Mouse (Mus musculus): ENCODE measurements around the gene Lnx2.

Lnx2 gene

DNA sequence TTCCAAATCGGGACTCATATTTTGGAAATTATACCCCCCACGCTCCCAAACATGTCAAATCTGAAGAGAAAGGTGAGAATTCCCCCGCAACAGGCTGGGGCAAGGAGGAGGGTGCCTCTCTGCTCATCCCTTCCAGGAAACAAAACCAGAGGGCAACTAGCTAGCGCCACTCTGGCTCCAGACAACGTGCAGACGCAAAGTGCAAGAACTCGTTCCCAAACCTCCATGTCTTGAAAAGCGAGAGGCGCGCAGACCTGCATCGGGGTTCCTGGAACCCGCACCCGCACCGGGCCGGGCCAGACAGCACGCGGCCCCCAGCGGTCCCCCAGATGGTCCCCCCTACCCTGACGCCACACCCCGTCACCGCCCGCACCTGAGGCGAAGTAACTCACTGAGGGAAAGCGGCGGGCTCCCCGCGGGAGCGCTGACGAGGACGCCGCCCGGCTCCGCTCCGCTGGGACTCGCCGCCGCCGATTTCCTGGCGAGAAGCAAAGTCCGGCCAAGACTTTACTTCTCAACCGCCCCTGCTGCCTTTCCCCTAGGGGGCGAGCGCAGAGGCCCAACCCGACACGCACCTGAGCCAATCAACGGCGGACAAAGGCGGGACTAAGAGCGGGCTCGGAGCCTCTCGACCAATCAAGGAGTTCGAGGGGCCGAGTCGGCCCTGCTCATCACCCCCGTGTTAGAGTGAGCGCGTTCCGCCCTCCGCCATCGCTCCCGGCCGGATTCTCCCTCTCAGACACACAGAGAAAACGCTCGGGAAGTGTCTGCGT lies at the start of gene Lnx2:
Gene Lnx2 (minus strand): TSS at position 561 of the 773 bp plus-strand sequence.
- DNase-seq (ENCODE audit: low read depth, low spot score): peak; percentile 94

DNA sequence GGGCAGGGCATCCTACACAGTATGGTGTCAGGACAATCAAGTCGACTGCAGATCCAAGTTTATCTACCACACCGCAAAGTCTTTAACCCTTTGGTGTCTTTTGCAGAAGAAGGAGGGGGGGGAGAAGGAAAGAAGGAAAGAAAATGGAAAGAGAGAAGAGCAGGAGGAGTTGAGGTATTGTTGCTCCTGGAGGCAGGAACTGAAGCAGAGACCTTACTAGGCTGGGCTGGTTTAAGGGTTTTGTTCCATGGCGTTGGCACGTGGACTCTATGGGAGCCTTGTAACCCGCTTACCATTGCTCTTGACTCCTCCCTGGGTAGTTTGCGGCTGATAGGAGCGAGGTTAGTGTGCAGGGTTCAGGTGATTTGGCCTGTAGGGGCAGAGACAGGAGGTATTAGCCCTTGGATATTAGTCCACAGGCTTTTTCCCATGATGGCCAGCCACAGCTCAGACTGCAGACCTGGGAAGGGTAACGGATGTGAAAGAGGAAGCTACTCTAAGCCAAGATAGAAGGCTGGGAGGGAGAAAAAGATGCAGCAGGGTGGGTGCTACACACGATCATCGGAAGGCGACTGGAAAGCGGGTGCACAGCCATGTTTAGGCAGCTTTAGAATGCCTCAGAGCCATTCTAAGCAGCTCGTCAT lies 49.3 kb upstream of the Lnx2 start:
- DNase-seq (ENCODE audit: low read depth, low spot score): no peak

DNA sequence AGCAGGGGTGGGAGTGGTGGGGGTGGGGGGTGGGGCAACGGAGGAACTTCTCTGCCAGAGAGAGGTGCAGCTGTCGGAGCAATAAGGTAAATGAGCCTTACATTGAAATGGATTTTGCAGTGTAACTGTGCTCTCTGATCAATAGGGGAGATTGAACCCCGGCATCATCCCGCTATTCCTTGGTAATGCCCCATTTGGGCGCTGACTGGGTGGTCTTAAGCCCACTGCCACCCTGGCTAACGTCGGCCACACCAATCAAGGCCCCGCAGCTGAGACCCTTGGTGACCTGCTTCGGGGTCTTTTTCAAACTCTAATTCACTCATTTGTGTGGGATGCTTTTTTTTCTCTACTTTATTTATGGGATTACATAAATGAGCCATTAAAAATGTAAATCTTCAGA lies 48.4 kb upstream of the Lnx2 start:
- no peak for DNase-seq (ENCODE audit: low read depth, low spot score)

DNA sequence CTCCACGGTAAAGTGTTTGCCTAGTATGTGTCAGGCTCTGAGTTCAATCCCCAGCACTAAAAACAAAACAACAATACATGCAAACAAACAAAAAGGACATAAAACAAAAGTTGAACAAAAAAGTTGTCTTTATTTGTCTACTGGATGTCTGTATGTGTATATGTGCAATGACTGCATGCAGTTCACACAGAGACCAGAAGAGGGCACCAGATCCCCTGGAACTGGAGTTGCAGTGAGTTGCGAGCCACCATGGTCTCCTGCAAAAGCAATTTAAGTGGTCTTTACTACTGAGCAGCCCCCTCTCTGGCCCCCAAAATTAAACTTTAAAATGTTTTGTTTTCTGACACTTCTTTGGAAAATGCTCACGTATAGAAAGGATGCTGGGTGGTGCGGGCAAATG lies 44.8 kb upstream of the Lnx2 start:
- DNase-seq (ENCODE audit: low read depth, low spot score): no peak

DNA sequence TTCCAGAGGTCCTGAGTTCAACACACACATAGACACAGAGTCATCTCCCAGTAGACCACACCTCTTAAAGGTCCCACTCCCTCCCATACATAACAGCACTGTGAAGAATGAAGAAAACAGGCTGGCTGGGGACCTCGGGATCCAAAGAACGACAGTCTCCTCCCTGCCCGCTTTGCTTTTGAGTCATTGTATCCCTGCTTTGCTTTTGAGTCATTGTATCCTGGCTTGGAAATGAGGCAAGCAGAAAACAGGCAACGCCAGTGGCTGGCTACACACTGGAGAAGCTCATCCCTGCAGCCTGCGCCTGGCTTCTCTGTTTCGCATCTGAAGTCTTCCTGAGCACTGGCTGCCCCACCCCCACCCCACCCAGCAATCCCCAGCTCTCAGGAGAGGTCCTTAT lies 40.6 kb upstream of the Lnx2 start:
- DNase-seq (ENCODE audit: low read depth, low spot score): no peak

DNA sequence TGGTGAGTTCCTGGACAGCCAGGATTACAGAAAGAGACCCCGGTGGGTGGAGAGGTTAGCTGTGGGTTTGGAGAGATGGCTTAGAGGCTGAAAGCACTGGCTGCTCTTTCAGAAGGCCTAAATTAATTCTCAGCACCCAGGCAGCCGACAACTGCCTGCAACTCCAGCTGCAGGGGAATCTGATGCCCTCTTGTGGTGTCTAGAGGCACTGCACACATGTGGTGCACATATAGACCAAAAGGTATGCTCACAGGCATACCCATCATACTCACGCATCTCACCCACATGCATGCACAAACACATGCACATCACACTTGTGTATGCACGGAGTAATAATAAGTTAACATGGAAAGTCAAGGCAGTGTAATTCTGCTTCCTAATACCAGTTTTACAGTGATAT lies 39.2 kb upstream of the Lnx2 start:
- no peak for DNase-seq (ENCODE audit: low read depth, low spot score)

DNA sequence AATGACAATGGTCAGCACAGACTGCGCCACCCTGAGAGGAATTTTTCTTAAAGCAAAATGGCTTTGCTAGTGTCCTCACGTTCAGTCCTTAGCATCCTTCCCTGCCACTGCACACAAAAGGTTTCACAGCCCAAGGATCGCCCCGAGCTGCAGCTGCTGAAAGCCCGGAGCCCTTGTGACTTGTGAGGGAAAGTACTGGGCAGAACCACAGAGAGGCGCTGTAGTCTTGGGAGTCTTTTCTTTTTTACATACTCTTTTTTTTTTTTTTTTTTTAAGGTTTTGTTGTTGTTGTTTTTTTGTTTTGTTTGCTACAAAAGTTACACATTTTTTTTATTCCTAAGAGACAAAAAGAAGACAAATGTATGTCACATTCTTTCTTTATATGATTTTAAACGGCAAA lies 38.4 kb upstream of the Lnx2 start:
- DNase-seq (ENCODE audit: low read depth, low spot score): no peak

DNA sequence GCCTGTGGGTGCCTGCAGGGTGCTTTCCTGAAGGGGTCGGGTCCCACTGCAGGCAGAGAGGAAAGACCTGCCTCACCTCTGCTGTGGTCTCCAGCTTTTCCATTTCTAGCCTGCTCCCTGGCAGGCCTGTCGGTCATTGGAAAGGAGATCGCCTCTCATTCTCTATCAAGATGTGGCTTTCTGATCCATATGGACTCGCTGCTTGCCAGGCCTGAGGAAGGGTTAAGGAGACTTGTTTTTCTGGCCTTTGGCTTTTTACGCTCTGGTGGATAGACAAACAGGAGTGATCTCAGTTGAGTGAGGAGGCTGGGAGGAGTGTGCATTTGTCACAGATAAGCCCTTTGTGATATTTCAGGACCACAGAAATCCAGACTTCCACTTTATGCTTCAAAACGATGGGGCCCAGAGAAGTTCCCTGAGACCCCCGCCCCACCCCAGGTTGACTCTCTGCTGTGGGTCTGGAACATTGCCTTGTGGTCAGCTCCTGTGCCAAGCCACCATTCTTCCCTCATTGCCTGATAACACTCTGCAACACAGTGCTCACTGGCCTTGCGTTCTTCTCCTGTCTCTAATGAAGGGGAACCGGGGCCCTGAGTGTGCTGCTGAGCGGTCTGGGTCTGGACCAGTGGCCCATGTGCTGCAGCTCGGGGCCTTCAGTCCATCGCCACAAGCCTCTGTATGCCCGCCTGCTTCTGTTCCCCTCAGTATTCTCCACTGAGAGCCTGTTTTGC lies 32.6 kb upstream of the Lnx2 start:
- DNase-seq (ENCODE audit: low read depth, low spot score): no peak

DNA sequence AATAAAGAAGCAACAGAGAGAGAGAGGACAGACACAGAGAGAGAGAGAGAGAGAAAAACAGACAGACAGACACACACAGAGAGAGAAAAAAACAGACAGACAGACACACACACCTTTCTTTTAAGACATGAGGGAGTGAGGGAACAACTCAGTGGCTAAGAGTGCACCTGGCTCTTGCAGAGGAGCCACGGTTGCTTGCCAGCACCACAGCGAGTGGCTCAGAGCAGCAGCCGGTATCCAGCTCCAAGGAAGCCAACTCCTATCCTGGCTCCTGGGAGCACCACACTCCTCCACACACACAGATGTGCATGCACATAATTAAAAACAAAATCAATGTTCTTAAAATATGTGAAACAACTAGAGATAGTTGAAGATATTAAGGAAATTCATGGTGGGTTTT lies 30.9 kb upstream of the Lnx2 start:
- no peak for DNase-seq (ENCODE audit: low read depth, low spot score)

DNA sequence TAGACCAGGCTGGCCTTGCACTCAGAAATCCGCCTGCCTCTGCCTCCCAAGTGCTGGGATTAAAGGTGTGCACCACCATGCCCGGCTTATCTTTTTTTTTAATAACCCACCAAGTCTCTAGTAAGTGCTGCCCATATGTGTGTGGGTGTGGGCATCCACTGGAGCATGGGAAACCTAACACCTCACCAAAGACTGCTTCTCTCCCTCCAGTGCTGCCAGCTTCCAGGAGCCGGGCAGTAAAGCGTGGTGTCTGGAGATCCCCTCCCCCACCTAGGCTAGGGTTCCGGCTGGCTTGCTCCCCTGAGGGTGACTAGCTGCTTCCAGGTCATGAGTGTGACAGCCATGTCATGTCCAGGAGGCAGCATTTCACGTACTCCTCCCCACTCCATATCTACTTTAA lies 25.9 kb upstream of the Lnx2 start:
- DNase-seq (ENCODE audit: low read depth, low spot score): no peak

DNA sequence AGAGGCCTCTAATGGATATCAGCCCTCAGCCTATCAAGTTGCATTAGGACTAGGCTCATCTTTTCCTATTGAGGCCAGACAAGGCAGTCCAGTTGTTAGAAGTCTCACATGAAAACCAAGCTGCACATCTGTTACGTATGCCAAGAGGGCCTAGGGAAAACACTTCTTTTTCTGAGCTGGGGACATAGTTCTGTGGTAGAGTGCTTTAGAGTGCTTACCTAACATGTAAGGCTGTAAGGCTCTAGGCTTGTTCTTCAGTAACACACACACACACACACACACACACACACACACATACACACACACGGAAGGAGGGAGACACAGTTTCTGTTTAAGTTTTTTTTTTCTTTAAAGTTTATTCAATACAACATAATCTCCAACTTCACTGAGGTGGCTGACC lies 23.8 kb upstream of the Lnx2 start:
- no peak for DNase-seq (ENCODE audit: low read depth, low spot score)

DNA sequence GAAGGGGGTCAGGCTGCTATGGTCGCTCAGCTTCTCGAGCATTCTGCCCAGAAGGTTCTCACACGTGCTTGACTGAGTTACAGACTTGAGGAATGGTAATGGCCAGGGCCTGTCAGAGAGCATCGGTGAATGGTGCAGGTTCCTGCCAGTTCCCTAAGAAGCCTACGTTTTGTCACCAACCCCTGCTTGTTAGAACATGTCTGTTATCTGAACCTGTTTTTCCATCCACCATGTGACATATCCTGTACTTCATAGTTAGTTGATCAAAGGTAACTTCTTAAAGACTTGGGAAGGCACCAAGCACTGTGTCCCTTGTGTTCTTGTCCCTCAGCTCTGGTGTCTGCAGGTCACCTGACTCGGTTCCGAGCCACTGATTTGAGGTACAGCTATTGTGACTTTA lies 22.3 kb upstream of the Lnx2 start:
- DNase-seq (ENCODE audit: low read depth, low spot score): no peak

DNA sequence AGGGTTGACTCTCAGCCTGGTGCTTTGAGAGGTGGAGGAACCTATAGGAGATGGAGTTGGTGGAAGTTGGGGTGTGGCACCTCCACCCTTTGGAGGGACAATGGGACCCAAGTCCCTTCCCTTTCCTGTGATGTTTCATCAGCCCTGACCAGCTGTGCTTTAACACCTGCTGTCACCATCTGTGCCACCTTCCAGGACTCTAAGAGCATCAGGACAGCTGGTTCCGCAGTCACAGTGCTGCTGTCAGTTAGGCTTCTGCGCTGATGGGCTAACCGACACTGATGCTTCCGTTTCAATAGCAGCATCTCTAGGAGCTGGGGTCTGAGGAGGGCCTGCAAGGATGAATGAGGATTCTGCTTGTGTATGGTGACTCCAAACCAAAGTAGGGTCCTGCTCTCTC lies 20.2 kb upstream of the Lnx2 start:
- DNase-seq (ENCODE audit: low read depth, low spot score): no peak

DNA sequence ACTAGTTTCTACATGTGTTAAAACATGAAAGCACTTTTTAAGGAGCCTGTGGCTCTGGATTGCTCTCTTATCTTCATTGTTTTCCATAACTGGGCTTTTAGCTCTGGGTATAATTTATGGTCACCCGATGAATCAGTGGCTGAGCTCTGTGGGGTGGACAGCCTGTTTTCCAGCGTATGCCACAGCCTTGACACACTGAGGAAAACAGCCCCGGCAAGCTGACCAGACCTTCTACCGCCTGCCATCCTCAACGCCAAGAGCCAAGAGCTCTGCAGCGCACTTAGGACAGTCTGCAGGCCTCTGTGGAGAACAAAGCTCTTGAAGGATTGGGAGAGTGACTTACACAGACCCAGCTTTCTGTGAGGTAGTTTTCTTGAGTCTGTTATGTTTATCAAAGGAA lies 17.9 kb upstream of the Lnx2 start:
- no peak for DNase-seq (ENCODE audit: low read depth, low spot score)

DNA sequence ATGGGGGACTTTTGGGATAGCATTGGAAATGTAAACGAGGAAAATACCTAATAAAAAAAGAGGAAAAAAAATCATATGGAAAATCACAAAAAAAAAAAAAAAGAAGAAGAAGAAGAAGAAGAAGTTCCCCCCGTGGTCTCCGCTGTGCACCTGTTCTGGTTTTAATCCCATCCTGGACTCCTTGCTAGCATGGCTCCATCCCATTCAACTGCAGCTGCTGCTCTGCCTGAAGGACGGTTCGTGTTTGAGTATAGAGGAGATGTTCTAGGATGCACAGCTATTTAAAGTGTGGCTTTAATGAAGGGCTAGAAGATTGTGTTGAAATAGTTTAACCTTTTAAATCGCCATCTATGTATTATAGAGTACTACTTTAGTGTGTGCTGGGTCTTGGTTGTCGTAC lies 16.1 kb upstream of the Lnx2 start:
- DNase-seq (ENCODE audit: low read depth, low spot score): no peak

DNA sequence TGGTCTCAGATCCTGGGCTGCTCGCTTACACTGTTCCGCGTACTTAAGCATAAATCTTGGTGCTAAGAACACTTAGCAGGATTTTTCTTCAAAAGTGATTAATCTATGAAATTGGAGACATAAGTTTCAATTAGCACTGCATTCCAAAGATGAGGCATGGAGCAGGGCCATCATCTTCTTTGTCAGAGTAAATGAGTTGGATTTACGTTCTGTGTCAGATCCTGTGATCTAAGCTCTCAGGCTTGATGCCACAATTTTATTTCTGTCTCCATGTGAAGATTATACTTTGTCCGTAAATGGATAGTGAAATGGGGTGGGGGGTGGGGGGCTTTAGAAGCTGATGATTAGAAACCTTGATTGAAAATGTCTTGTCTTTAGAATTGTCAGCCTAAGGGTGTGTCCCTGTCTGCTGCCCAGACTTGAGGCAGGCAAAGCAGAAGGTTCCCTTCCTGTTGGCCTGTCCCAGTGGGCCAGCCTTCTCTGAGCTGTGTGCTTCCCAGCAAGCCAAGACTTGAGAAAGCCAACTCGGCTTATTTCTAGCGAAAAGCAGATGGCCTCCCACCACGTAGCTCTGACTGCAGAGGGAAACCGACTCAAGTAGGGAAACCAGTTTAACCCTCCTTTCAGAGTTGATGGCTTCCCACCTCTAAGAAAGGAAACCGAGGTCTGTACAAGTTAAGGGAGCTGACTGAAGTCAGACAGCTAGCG lies 14.0 kb upstream of the Lnx2 start:
- no peak for DNase-seq (ENCODE audit: low read depth, low spot score)

DNA sequence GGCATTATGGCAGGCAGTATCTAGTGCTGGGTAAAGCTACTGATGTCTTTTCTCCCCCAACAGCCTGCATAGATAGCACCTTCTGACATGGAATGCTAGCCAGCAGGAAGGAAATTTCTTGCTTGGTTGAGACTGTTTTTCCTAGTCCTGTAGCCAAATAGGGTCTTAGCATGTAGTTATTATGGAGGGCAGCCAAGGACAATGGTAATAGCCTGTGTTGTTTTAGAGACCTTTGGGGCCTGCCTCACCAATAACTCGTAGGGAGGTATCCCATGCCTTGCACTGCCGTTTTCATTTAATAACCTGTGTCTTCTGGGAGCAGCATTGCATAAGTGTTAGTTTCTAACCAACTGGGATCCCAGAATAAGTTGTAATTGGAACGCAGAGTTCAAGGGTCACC lies 13.4 kb upstream of the Lnx2 start:
- no peak for DNase-seq (ENCODE audit: low read depth, low spot score)

DNA sequence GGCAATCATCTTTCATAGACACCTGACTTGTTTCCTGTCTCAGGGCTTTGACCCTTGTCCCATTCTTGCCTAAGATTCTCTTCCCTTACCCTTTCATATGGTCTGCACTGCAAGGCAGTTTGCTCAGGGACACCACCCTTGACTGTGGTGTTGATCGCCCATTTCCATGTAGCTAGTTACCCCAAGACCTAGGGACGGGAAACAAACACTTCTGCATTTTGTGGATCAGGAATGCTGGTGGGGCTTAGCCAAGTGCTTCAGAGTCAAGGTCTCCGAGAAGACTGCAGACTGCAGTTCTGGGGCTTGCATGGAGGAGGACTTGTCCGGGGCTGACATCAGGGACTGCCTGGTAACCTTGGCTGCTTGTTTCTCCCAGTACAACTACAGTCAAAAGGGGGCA lies 10.4 kb upstream of the Lnx2 start:
- DNase-seq (ENCODE audit: low read depth, low spot score): no peak

DNA sequence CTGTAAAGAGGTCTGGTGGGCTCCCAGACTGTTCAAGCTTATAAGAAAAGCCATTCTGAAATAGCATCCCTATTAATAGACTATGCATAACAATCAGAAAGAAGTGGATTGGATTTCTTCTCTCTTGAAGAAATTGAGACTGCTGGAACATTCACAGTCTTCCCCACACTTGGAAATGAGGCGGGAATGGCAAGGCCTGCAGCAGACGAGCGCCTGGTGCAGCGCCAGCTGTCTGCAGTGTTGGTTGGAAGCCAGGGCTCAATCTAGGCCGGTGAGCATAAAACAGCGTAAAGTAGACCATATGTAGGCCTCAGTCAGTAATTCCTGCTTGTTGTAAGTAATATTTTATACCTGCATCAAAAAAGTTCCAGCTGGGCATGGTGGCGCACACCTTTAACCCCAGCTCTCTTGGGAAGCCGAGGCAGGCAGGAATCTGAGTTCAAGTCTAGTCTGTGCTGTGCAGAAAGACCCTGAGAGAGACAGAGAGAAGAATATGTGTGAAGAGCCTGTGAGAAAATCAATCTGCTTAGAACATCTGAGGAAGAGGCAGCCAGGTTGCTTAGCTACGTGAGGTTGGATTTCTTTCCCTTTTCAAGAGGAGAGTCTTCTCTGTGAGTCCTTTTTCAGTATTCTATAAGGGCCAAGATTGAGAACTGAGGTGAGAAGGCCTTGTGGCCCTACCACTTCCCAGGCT lies 9.0 kb upstream of the Lnx2 start:
- DNase-seq (ENCODE audit: low read depth, low spot score): no peak

DNA sequence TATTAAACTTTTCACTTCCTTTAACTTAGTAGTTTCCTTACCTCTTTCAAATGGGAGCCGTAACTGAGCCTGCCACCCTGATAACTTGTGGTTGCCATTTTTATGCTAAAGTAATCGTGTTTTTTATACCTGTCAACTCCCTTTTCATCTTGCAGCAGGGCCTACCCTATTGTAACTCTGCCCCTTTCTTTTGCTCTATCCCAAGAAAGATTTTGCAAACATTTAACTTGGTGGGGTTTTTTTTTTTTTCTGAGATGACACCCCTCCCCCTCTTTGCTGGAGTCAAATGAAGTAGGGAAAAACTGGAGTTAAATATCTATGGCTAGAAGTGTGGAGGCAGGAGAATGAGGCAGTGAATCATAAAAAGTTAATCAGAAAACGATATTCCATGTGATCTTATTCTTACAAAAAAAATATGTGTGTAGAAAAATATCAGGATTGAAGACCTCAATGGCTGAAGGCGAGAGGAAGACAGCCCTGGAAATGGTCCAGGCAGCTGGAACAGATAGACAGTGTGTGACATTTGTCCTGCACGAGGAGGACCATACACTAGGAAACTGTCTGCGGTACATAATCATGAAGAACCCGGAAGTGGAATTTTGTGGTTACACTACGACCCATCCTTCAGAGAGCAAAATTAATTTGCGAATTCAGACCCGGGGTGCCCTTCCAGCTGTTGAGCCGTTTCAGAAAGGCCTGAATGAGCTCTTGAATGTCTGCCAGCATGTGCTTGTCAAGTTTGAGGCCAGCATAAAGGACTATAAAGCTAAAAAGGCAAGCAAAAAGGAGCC lies 1.9 kb upstream of the Lnx2 start:
- DNase-seq (ENCODE audit: low read depth, low spot score): no peak

Measured in brain, embryonic 18.5 days (tissue).